Mouse (Mus musculus): ENCODE data around the gene Tenm4. TPM values are rescaled to one million over a fixed set of nuclear protein-coding genes. Genes with fewer than 3 reads are reported as not detected.

Gene Tenm4
- polyA plus RNA-seq, 1 experiment from 2014 or later, result 24.0 TPM

GRCm38 (mm10) chr7:96374004-96374663 lies 203.1 kb downstream of the Tenm4 start:
- ATAC-seq (ENCODE audit: insufficient read depth, low FRiP score, low read depth), result no peak
- no peaks in the 10 kb centered on the region for H3K9me3 ChIP-seq
- 61% methylated on average over 6 of the region's 6 CpGs for WGBS
- no peaks in the 10 kb centered on the region for H3K36me3 ChIP-seq
- no peak overlapping the region for H3K4me3 ChIP-seq (replicated peaks)
- no peak overlapping the region for H3K4me2 ChIP-seq
- no peaks in the 10 kb centered on the region for H3K27me3 ChIP-seq (replicated peaks)
- no peaks in the 10 kb centered on the region for H3K4me1 ChIP-seq
- no peak overlapping the region for H3K9ac ChIP-seq
- no peak overlapping the region for H3K27ac ChIP-seq

GRCm38 (mm10) chr7:96375507-96375906 lies 204.5 kb downstream of the Tenm4 start:
- no peak for ATAC-seq (ENCODE audit: insufficient read depth, low FRiP score, low read depth)
- H3K27ac ChIP-seq, result no peak overlapping the region

GRCm38 (mm10) chr7:96383686-96384528 lies 212.9 kb downstream of the Tenm4 start:
- WGBS, result 46% methylated on average over 6 of the region's 6 CpGs
- no peak overlapping the region for H3K4me2 ChIP-seq
- H3K9ac ChIP-seq, result no peak overlapping the region
- no peak for ATAC-seq (ENCODE audit: insufficient read depth, low FRiP score, low read depth)
- H3K4me1 ChIP-seq, result no peaks in the 10 kb centered on the region
- H3K27ac ChIP-seq, result no peak overlapping the region
- no peaks in the 10 kb centered on the region for H3K36me3 ChIP-seq
- H3K27me3 ChIP-seq (replicated peaks), result no peaks in the 10 kb centered on the region
- H3K9me3 ChIP-seq, result no peaks in the 10 kb centered on the region
- no peak overlapping the region for H3K4me3 ChIP-seq (replicated peaks)

More at GRCm38 (mm10) chr7:96375507-96375906, 204.5 kb downstream of the Tenm4 start:
- no peaks in the 10 kb centered on the region for H3K9me3 ChIP-seq
- WGBS, result 62% methylated on average over 6 of the region's 6 CpGs
- H3K27me3 ChIP-seq (replicated peaks), result no peaks in the 10 kb centered on the region
- H3K4me1 ChIP-seq, result no peaks in the 10 kb centered on the region
- H3K9ac ChIP-seq, result no peak overlapping the region
- no peak overlapping the region for H3K4me3 ChIP-seq (replicated peaks)
- no peaks in the 10 kb centered on the region for H3K36me3 ChIP-seq
- no peak overlapping the region for H3K4me2 ChIP-seq

GRCm38 (mm10) chr7:96384726-96385500 lies 213.9 kb downstream of the Tenm4 start:
- H3K4me2 ChIP-seq, result no peak overlapping the region
- H3K4me1 ChIP-seq, result no peaks in the 10 kb centered on the region
- no peak overlapping the region for H3K9ac ChIP-seq
- H3K27ac ChIP-seq, result no peak overlapping the region
- no peak for ATAC-seq (ENCODE audit: insufficient read depth, low FRiP score, low read depth)
- 83% methylated on average over 11 of the region's 11 CpGs for WGBS
- no peak overlapping the region for H3K4me3 ChIP-seq (replicated peaks)
- no peaks in the 10 kb centered on the region for H3K36me3 ChIP-seq
- no peaks in the 10 kb centered on the region for H3K27me3 ChIP-seq (replicated peaks)
- H3K9me3 ChIP-seq, result no peaks in the 10 kb centered on the region

- no peaks in the 10 kb centered on the region for H3K36me3 ChIP-seq
- ATAC-seq (ENCODE audit: insufficient read depth, low FRiP score, low read depth), result no peak
- H3K9ac ChIP-seq, result no peak overlapping the region
- no peaks in the 10 kb centered on the region for H3K4me1 ChIP-seq
- no peak overlapping the region for H3K4me3 ChIP-seq (replicated peaks)
- WGBS, result 67% methylated on average over 7 of the region's 7 CpGs
- H3K4me2 ChIP-seq, result no peak overlapping the region
- H3K27ac ChIP-seq, result no peak overlapping the region
- no peaks in the 10 kb centered on the region for H3K9me3 ChIP-seq
- no peaks in the 10 kb centered on the region for H3K27me3 ChIP-seq (replicated peaks)
Measured at GRCm38 (mm10) chr7:96385850-96386249, 214.8 kb downstream of the Tenm4 start.

- Histone ChIP-seq H3K4me1 (no peaks in the 10 kb centered on the region), H3K36me3 (no peaks in the 10 kb centered on the region), H3K9ac (no peak overlapping the region), H3K4me3 (replicated peaks) (no peak overlapping the region), H3K27ac (no peak overlapping the region), H3K4me2 (no peak overlapping the region), H3K27me3 (replicated peaks) (no peaks in the 10 kb centered on the region), H3K9me3 (no peaks in the 10 kb centered on the region)
- no peak for ATAC-seq (ENCODE audit: insufficient read depth, low FRiP score, low read depth)
- 45% methylated on average over 6 of the region's 6 CpGs for WGBS
Measured at GRCm38 (mm10) chr7:96390034-96390670, 219.1 kb downstream of the Tenm4 start.

GRCm38 (mm10) chr7:96390894-96391293 lies 219.8 kb downstream of the Tenm4 start:
- H3K27me3 ChIP-seq (replicated peaks), result no peaks in the 10 kb centered on the region
- no peak overlapping the region for H3K9ac ChIP-seq
- H3K9me3 ChIP-seq, result no peaks in the 10 kb centered on the region
- no peak overlapping the region for H3K4me2 ChIP-seq
- H3K4me1 ChIP-seq, result no peaks in the 10 kb centered on the region
- H3K27ac ChIP-seq, result no peak overlapping the region
- H3K4me3 ChIP-seq (replicated peaks), result no peak overlapping the region
- WGBS, result 88% methylated on average over 4 of the region's 4 CpGs
- H3K36me3 ChIP-seq, result no peaks in the 10 kb centered on the region
- no peak for ATAC-seq (ENCODE audit: insufficient read depth, low FRiP score, low read depth)

- Histone ChIP-seq H3K4me3 (replicated peaks) (no peak overlapping the region), H3K4me1 (no peaks in the 10 kb centered on the region), H3K27ac (no peak overlapping the region), H3K27me3 (replicated peaks) (no peaks in the 10 kb centered on the region), H3K4me2 (no peak overlapping the region), H3K9me3 (no peaks in the 10 kb centered on the region), H3K9ac (no peak overlapping the region), H3K36me3 (no peaks in the 10 kb centered on the region)
- WGBS, result 80% methylated on average over 6 of the region's 6 CpGs
- ATAC-seq (ENCODE audit: insufficient read depth, low FRiP score, low read depth), result no peak
Measured at GRCm38 (mm10) chr7:96391797-96392472, 220.9 kb downstream of the Tenm4 start.

- no peaks in the 10 kb centered on the region for H3K4me1 ChIP-seq
Measured at GRCm38 (mm10) chr7:96392600-96392999, 221.6 kb downstream of the Tenm4 start.

GRCm38 (mm10) chr7:96397940-96398339 lies 226.9 kb downstream of the Tenm4 start:
- Histone ChIP-seq H3K36me3 (no peaks in the 10 kb centered on the region), H3K4me3 (replicated peaks) (no peak overlapping the region), H3K9me3 (no peaks in the 10 kb centered on the region), H3K27me3 (replicated peaks) (no peaks in the 10 kb centered on the region), H3K27ac (no peak overlapping the region), H3K9ac (no peak overlapping the region), H3K4me2 (no peak overlapping the region), H3K4me1 (no peaks in the 10 kb centered on the region)
- 80% methylated on average over 1 of the region's 1 CpGs for WGBS
- ATAC-seq (ENCODE audit: insufficient read depth, low FRiP score, low read depth), result no peak

More at GRCm38 (mm10) chr7:96392600-96392999, 221.6 kb downstream of the Tenm4 start:
- no peak overlapping the region for H3K9ac ChIP-seq
- no peak overlapping the region for H3K4me3 ChIP-seq (replicated peaks)
- no peak for ATAC-seq (ENCODE audit: insufficient read depth, low FRiP score, low read depth)
- no peaks in the 10 kb centered on the region for H3K27me3 ChIP-seq (replicated peaks)
- H3K27ac ChIP-seq, result no peak overlapping the region
- H3K9me3 ChIP-seq, result no peaks in the 10 kb centered on the region
- no peak overlapping the region for H3K4me2 ChIP-seq
- H3K36me3 ChIP-seq, result no peaks in the 10 kb centered on the region
- 83% methylated on average over 2 of the region's 2 CpGs for WGBS

- no peak for ATAC-seq (ENCODE audit: insufficient read depth, low FRiP score, low read depth)
- H3K4me3 ChIP-seq (replicated peaks), result no peak overlapping the region
- no peaks in the 10 kb centered on the region for H3K27me3 ChIP-seq (replicated peaks)
- H3K27ac ChIP-seq, result no peak overlapping the region
- H3K4me2 ChIP-seq, result no peak overlapping the region
- 56% methylated on average over 11 of the region's 11 CpGs for whole genome bisulfite sequencing
- H3K4me1 ChIP-seq, result no peaks in the 10 kb centered on the region
- H3K36me3 ChIP-seq, result no peaks in the 10 kb centered on the region
- H3K9ac ChIP-seq, result no peak overlapping the region
- no peaks in the 10 kb centered on the region for H3K9me3 ChIP-seq
Measured at GRCm38 (mm10) chr7:96400411-96400810, 229.4 kb downstream of the Tenm4 start.

Measured in stomach, embryonic 15.5 days (tissue).